Mouse (Mus musculus): ENCODE data around the gene Grm1. TPM values are rescaled to one million over a fixed set of nuclear protein-coding genes. Genes with fewer than 3 reads are reported as not detected.

Grm1 gene
- total RNA-seq, 2 experiments from 2014 or later: 39.7 to 45.4 TPM

DNA sequence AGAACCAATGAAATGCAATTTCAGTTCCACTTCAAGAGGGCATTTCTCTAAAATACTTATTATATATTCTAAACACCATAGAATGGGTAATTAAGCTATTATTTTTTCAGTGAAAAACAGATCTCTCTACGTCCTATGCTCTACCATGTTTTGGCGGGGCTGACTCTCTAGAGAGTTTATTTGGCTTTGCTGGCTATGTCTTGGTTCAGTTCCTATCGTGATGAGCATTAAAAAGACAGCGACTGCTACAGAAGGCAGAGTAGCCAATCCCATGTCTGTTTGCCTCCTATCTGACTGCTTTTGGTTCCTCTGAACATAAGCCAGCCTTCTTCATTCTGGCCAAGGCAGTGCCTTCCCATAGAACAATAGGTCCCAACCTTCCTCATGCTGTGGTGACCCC lies 425.5 kb downstream of the Grm1 start:
- intact Hi-C loops (cut with DNase I): no loop called here
- DNase-seq (ENCODE audit: low spot score in 2 of 2): no peak

DNA sequence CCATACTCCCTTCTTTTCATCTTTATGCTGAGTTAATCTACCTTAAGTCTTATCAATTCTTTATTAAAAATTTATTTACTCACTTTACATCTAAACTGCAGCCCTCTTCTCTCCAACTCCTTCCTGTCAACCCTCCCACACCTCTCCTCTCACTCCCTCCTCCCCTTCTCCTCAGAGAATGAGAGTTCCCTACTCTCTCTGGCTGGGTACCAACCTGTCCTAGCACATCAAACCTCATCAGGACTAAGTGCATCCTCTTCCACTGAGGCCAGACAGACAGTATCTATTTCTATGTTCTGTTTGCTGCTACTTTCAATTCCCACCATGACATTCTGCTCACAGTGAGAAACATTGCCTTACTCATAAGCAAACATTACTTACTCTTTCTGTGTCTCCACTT lies 426.2 kb downstream of the Grm1 start:
- DNase-seq (ENCODE audit: low spot score in 2 of 2): no peak
- intact Hi-C loops (cut with DNase I): no loop called here

Other genes starting within 250 kb of the Grm1 start
- gene Shprh, start 67.1 kb upstream of the Grm1 start, total RNA-seq (2021): 10 to 100 TPM; 45.5 to 48.4 TPM
- 1 to 10 TPM; 8.6 to 9.9 TPM for gene Fbxo30, start 199.0 kb upstream of the Grm1 start, total RNA-seq (2021)

All from left cerebral cortex, postnatal 25 days (tissue).